Mouse (Mus musculus) embryonic fibroblast, embryonic 13.5 days (primary cell): ENCODE results near the gene Atp1a2. TPM values are rescaled to one million over a fixed set of nuclear protein-coding genes. Genes with fewer than 3 reads are reported as not detected.

Source experiments
- H3K27ac ChIP-seq: 2 replicates; pipeline ENCODE4 v1.5.1; 2012; ENCODE audit warnings: low read length, control low read depth, inconsistent platforms; ENCODE audit not compliant: insufficient read depth
- H3K4me1 ChIP-seq: 2 replicates; pipeline ENCODE4 v1.6.1; 2011; ENCODE audit warnings: low read length; ENCODE audit not compliant: control insufficient read depth, insufficient read depth
- H3K4me3 ChIP-seq: 2 replicates; pipeline ENCODE4 v1.5.1; 2011; ENCODE audit warnings: mild to moderate bottlenecking, control low read depth, low read length; ENCODE audit not compliant: insufficient read depth
- CTCF ChIP-seq: IDR thresholded peaks from 2 replicates; pipeline ENCODE4 v1.5.1; 2011; ENCODE audit warnings: mild to moderate bottlenecking, control low read depth, low read length, moderate library complexity, borderline replicate concordance; ENCODE audit not compliant: insufficient read depth
- POLR2A ChIP-seq: IDR thresholded peaks from 2 replicates; pipeline ENCODE4 v1.6.1; 2011; ENCODE audit warnings: low read depth, mild to moderate bottlenecking, control low read depth, low read length, moderate library complexity
- polyA plus RNA-seq: library from polyadenylated mRNA; stranded (reverse); fragments of >200 nt; gene quantifications from 2 replicates; pipeline ENCODE4 v1.2.4, GENCODE M21; 2011; ENCODE audit warnings: low read depth; ENCODE audit not compliant: missing spikeins, insufficient read length

Gene Atp1a2
- polyA plus RNA-seq, 1 experiment, result 0.39 TPM

- Histone ChIP-seq H3K27ac (no peak overlapping the region), H3K4me3 (no peak overlapping the region), H3K4me1 (peaks cover 2% of the 10 kb centered on the region; the same call in 1 of the 2 replicates)
- TF ChIP-seq CTCF (no peak), POLR2A (no peak)
These were observed 9.0 kb upstream of the Atp1a2 start for GRCm38 (mm10) chr1:172306885-172307284.

- no peak overlapping the region for H3K27ac ChIP-seq
- peaks cover 2% of the 10 kb centered on the region; the same call in 1 of the 2 replicates for H3K4me1 ChIP-seq
- TF ChIP-seq POLR2A (no peak), CTCF (no peak)
- no peak overlapping the region for H3K4me3 ChIP-seq
These were observed 8.3 kb upstream of the Atp1a2 start for GRCm38 (mm10) chr1:172306196-172306595.

DNA sequence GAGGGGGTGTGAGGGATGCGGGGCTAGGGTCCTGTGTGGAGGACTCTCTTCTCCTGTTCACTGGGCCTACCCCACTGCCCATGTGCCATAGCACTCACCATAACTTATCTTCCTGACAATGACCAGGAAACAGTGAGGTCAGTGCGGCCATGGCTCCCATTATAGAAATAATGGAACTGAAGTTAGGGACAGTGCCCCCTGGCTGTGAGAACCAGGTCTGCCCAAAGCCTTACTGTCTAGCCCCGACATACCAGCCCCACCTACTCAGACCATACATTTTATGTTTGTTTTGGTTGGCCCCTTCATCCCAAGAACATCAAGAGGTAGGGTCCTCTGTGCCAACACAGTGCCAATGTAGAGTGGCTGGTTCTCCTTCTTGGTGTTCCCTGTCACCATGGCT is 7.8 kb upstream of the Atp1a2 start:
- Histone ChIP-seq H3K4me1 (peaks cover 2% of the 10 kb centered on the region; the same call in 1 of the 2 replicates), H3K4me3 (no peak overlapping the region), H3K27ac (no peak overlapping the region)
- no peak for TF ChIP-seq CTCF
- TF ChIP-seq POLR2A, result no peak

DNA sequence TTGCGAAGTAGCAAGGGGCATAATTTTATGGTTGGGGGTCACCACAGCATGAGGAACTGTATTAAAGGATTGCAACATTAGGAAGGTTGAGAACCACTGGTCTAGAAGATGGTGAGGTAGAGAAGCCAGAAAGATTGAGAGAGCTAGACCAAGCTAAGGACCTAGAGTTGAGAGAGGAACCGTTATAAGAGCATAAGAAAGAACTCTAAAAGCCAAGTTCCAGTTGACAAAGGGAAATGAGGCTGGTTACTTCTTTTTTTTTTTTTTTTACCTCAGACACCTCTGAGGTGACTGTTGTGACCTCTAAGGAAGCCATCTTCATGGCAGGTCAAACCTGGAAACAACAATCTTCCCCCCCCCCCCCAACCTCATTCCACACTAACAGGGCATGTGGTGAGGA is 7.3 kb upstream of the Atp1a2 start:
- Histone ChIP-seq H3K27ac (no peak overlapping the region), H3K4me1 (no peaks in the 10 kb centered on the region; the same call in 1 of the 2 replicates), H3K4me3 (no peak overlapping the region)
- TF ChIP-seq POLR2A, result no peak
- TF ChIP-seq CTCF, result no peak

DNA sequence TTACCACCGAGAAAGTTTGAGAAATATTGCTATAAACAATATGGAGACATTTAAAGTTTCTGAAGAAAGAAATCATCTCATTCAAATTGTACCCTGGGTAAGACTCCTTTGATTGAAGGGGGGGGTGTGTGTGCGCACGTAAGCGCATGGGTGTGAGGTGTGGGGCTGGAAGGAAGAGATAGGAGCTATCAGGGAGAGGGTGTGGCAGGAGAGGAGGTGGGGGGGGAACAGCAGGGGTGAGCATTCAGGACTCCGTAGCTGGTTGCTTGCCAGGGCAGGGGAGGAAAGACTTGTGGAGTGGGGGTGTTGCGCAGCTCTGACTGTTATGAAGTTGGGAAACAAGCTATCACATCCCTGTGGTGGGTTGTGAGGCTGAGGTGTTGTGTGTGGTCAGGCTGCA is 6.6 kb upstream of the Atp1a2 start:
- Histone ChIP-seq H3K4me1 (no peaks in the 10 kb centered on the region), H3K27ac (no peak overlapping the region), H3K4me3 (no peak overlapping the region)
- TF ChIP-seq POLR2A, result no peak
- no peak for TF ChIP-seq CTCF

- Histone ChIP-seq H3K27ac (no peak overlapping the region), H3K4me1 (no peaks in the 10 kb centered on the region), H3K4me3 (no peak overlapping the region)
- no peak for TF ChIP-seq CTCF
- TF ChIP-seq POLR2A, result no peak
These were observed 5.0 kb upstream of the Atp1a2 start for GRCm38 (mm10) chr1:172302851-172303250.

DNA sequence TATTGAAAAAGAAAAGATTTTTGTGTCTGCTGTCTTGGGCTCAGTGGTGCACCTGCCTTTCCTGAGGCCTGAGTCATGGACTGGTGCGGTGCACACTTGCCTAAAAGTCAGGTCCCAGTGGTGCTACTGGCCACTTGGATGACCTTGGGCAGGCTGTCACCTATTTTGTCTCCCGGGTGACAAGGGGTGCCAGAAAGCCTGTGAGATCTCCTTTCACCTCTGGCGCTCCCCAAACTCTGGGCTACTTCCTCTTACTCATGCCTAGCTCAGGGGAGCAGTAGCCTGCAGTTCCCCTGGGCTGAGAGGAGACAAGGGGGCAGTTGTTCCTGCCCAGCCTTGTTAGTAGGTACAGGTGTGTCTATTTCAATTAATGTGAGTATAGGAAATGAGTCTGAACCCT is 4.4 kb upstream of the Atp1a2 start:
- TF ChIP-seq POLR2A, result no peak
- TF ChIP-seq CTCF, result no peak
- Histone ChIP-seq H3K27ac (no peak overlapping the region), H3K4me3 (no peak overlapping the region), H3K4me1 (no peaks in the 10 kb centered on the region)

DNA sequence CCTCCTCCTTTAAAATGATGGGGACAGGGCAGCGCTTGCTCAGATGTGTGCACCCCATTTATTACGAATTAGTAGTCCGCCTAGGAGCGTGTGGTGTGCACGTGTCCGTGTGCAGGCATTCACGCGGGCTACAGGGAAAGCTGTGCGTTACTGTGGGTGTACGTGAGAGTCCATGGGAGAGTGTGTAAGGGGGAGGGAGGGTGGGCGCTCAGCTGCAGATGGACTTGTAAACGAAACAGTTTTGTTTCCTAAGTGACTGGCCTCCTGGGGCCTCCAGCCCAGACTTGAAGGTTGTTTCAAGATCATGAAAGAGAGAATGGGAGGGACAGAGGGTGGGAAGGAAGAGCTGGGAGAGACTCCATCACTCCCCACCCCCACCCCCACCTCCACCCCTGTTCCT is 3.3 kb upstream of the Atp1a2 start:
- H3K4me1 ChIP-seq, result no peaks in the 10 kb centered on the region
- no peak overlapping the region for H3K4me3 ChIP-seq
- no peak overlapping the region for H3K27ac ChIP-seq
- TF ChIP-seq POLR2A (no peak), CTCF (no peak)

DNA sequence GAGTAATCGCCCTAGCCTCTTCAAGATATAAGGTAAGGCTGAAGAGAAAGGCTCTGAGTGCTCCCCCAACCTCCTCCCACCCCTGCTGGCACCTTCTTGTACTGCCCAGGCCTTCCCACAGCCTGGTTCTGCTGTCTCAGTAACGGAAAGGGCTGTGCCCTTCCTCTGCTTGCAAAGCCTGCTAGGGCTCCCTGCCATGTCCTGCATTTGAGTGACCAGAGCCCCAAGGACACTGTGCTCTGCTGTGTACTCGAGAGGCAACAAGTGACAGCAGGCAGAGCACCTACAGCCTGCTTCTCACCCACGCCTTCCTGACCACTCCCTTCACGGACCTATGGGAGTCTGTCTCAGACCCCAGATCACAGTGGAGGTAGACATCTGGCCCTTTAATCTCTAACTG is 2.4 kb upstream of the Atp1a2 start:
- no peak for TF ChIP-seq CTCF
- no peak for TF ChIP-seq POLR2A
- Histone ChIP-seq H3K4me1 (no peaks in the 10 kb centered on the region), H3K4me3 (no peak overlapping the region), H3K27ac (no peak overlapping the region)

GRCm38 (mm10) chr1:172299528-172299927 is 1.7 kb upstream of the Atp1a2 start:
- TF ChIP-seq CTCF (no peak), POLR2A (no peak)

GRCm38 (mm10) chr1:172296816-172297510 is 901 bp downstream of the Atp1a2 start:
- Histone ChIP-seq H3K4me1 (peaks cover 2% of the 10 kb centered on the region; the same call in 1 of the 2 replicates), H3K27ac (no peak overlapping the region), H3K4me3 (no peak overlapping the region)
- TF ChIP-seq CTCF (no peak), POLR2A (no peak)

More at GRCm38 (mm10) chr1:172299528-172299927, 1.7 kb upstream of the Atp1a2 start:
- H3K4me1 ChIP-seq, result no peaks in the 10 kb centered on the region
- H3K4me3 ChIP-seq, result no peak overlapping the region
- no peak overlapping the region for H3K27ac ChIP-seq
